Mouse (Mus musculus): Measurements from ENCODE around the gene Gm11034. TPM values are rescaled to one million over a fixed set of nuclear protein-coding genes. Genes with fewer than 3 reads are reported as not detected.

Gm11034 gene
- total RNA-seq, 2 experiments from 2014 or later, result not detected

DNA sequence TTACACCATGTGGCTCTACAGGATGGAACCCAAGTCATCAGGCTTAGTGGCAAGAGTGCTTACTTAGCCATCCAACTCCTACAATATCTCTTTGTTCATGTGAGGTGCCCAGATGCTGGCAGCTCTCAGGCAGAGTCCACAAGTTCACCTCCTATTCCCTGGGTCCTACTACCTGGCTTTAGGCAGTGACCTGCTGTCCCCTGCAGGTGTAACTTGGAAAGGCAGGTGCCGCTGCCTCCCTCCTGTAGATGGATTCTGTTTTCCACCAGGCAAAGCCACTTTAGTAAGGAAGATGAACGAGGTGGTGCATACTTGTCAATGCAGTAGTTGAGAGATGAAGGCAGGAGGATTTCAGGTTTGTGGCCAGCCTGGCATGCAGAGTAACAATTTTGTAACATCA, 1.6 kb upstream of the Gm11034 start:
- peak in 1 of 2 experiments; percentile 12 for DNase-seq
- intact Hi-C loops (cut with DNase I), result no loop called here

GRCm38 (mm10) chr8:72212751-72213150, 685 bp downstream of the Gm11034 start, which contains the start of gene Cib3:
TSS of gene Cib3 (minus strand) at chr8:72212837.
- DNase-seq, result no peak
- intact Hi-C loops (cut with DNase I), result no loop called here

GRCm38 (mm10) chr8:72211846-72212245, 1.6 kb downstream of the Gm11034 start:
- no peak for DNase-seq
- intact Hi-C loops (cut with DNase I), result no loop called here

DNA sequence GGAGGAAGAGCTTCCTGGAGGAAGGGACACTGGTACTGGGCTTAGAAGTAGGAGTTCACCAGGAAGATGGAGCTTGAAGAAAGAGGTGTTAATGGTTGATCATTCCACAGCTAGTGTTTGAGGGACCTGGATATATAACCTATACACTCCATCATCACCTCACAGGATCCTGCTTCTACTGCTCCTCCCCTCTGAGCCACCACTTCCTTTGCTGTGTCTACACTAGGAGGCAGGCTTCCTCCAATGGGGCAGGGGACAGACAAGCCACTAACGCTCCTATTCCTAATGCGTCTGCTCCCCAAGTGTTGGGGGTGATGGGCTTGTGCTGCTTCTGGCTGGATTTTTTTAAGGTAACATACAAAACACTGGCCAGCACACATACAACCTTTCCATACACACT, 2.7 kb downstream of the Gm11034 start:
- intact Hi-C loops (cut with DNase I), result no loop called here
- no peak for DNase-seq

DNA sequence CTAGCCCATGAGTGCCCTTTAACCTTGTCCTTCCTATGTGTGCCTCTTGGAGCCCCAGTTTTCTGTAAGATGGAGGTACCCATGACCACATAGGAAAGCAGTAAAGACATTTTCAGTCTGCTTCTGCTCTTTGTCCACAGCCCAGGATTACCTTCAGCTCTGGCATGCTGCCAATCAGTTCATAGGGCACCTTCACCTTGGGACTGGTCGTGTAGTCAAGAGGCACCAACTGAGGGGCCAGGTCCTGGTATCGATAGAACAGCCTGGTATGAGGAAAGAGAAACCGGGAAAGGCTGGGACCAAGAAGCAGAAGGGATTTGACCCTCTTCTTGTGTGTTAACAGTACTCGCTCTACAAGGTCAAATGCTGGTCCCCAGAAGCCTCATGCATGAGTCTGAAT, 3.2 kb downstream of the Gm11034 start:
- intact Hi-C loops (cut with DNase I), result no loop called here
- DNase-seq, result no peak

GRCm38 (mm10) chr8:72208582-72208981, 4.9 kb downstream of the Gm11034 start:
- no peak for DNase-seq
- intact Hi-C loops (cut with DNase I), result no loop called here

GRCm38 (mm10) chr8:72197997-72198396, 15.4 kb downstream of the Gm11034 start:
- intact Hi-C loops (cut with DNase I), result no loop called here
- DNase-seq, result no peak

- DNase-seq, result no peak
- intact Hi-C loops (cut with DNase I), result no loop called here
Observed at GRCm38 (mm10) chr8:72192065-72192464, 21.4 kb downstream of the Gm11034 start.

GRCm38 (mm10) chr8:72190215-72190539, 23.3 kb downstream of the Gm11034 start:
- no peak for DNase-seq
- intact Hi-C loops (cut with DNase I), result no loop called here

DNA sequence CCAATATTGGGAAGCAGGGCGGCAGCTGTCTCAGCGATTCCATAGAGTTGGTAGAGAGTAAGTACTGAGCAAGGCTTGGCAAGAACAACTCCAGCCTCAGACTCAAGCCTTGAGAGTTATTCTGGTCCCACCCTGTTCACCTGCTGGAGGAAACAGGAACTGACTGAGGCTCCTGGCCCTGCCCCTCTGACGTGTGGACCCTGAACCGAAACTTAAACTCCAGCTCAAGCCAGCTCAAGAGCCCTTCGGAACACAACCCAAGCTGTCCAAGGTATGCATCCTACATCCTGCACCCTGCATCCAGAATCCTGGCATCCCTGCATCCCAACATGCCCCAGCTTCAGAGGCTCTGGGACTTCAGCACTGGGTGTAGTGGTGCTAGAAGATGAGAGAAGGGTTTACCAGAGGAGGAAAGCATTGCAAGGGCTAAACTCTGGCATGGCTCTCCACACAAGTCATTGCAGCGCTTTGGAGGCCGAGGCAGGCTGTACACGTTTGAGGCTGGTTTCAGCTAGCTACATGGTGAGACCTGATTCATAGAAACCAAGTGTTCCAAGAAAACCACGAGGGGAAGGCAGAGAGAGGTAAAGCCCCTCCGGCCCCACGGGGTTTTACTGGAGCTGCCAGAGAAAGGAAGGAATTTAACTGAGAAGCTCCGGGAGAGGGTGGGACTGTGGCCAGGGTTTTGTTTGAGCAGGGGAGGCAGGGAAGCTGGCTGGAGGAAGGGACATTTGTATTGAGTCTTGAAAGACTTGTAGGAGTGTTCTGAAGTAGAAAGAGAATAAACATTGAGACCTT, 23.8 kb downstream of the Gm11034 start, which contains the start of gene Hsh2d:
Gene Hsh2d, plus strand, starts transcription at position 222 of the 798 bp plus-strand sequence.
- DNase-seq, result no peak
- intact Hi-C loops (cut with DNase I), result no loop called here

- intact Hi-C loops (cut with DNase I), result no loop called here
- no peak for DNase-seq
Observed at GRCm38 (mm10) chr8:72187793-72188331, 25.6 kb downstream of the Gm11034 start.

DNA sequence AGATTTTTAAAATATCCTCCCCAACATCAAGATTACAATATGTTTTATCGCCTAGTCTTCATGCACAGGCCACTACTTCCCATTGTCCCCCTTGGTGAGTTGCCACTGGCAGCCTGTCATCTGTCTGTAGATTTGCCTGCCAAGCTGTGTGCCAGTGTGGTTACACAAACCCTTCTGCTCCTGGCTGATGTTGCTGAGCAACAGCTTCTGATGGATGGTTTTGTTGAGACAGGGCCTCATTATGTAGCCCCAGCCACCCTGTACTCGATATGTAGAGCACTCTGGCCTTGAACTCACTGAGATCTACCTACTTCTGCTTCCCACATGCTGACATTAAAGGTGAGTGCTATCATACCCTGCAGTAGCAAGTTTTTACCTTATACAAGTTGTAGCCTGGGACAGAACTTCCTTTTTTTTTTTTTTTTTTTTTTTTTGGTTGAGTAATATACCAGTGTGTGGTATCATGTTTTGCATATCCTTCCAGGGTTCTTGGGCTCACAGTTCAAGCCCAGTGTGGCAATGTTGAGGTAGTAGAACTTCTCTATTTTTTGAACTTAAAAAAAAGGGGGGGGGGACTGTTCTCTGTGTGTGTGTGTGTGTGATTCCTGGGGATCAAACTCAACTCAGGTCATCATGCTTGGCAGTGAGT, 29.8 kb downstream of the Gm11034 start:
- DNase-seq, result no peak
- intact Hi-C loops (cut with DNase I), result no loop called here

- DNase-seq, result peak; percentile 78 to 88
- intact Hi-C loops (cut with DNase I), result loop anchor here (2.0 to 5.0 kb wide), 4 partner anchors 45 to 189 kb away; partner anchors contain the start of gene Ap1m1
Observed at GRCm38 (mm10) chr8:72177346-72177925, 36.0 kb downstream of the Gm11034 start.

DNA sequence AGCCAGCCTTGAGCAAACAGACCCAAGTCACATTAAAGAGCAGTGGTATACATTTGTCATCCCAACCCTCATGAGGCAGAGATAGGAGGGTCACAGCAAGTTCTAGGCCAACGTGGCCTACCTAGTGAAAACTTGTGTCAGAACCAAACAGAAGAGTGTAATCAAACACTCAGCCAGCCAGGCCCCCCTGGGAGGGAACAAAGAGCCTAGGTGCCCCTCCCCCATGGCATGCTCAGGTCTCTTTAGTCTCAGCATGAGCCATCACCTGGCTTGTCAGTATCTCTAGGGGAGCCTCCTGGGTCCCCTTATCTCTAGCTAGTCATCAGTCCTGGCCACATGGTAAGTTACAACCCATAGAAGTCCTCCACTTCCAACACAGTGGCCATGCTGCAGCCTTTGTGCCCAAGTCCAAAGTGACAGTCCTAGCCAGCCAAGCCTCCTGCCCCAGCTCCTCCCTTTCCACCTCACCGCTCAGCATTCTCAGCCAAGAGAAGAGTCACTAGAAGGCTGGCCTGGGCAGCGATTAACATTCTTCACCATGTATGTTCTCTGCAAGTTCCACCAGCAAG, 43.7 kb downstream of the Gm11034 start:
- intact Hi-C loops (cut with DNase I), result no loop called here
- no peak for DNase-seq

DNA sequence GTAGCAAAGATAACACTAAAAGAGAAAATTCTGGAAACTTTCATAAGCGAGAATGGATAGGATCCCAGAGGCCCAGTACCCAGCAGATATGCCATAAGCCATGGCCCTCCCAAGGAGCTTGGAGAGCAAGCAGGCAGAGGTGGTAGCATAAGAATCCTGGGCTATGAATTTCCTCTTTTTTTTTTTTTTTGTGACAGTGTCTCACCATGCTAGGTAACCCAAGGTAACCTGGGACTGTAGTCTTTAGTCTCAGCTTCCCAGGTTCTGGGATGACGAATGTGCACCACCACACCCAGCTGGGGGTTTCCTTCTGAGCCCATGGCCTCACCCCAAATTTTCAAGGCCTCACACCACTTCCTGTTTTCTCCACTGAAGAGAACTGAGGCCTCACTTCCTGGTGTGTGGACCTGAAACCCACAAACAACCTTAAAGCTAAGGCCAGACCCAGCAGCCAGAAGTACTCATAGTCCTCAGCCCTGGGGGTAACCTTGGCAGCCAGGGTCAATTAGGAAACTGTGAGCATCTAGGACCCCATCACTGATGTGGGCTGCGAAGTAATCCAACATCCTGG, 44.3 kb downstream of the Gm11034 start:
- intact Hi-C loops (cut with DNase I), result no loop called here
- no peak for DNase-seq

Other genes with a start within 250 kb of the Gm11034 start
- under 1 TPM; 0.38 to 0.56 TPM for gene Cyp4f18, start 204.0 kb downstream of the Gm11034 start, total RNA-seq (2021)
- not detected for gene Olfr372, start 172.4 kb downstream of the Gm11034 start, total RNA-seq (2021)
- not detected for gene Olfr373, start 130.5 kb downstream of the Gm11034 start, total RNA-seq (2021)
- not detected for gene Olfr374, start 106.6 kb downstream of the Gm11034 start, total RNA-seq (2021)
- gene Tpm4, start 78.7 kb downstream of the Gm11034 start, total RNA-seq (2021), result 100 to 1,000 TPM; 119 to 155 TPM
- 10 to 100 TPM; 28.2 to 28.6 TPM for gene Rab8a, start 52.4 kb downstream of the Gm11034 start, total RNA-seq (2021)
- gene Hsh2d, start 24.0 kb downstream of the Gm11034 start, total RNA-seq (2021), result under 1 TPM in 1 of 2 experiments, not detected in 1; 0.17 TPM
- not detected for gene Cib3, start 799 bp downstream of the Gm11034 start, total RNA-seq (2021)
- gene Fam32a, start 6.1 kb upstream of the Gm11034 start, total RNA-seq (2021), result 10 to 100 TPM; 21.4 to 24.4 TPM
- 10 to 100 TPM; 53.2 to 53.4 TPM for gene Ap1m1, start 26.4 kb upstream of the Gm11034 start, total RNA-seq (2021)
- 1 to 10 TPM; 9.7 TPM for gene Gm10282, start 91.6 kb upstream of the Gm11034 start, total RNA-seq (2021)
- 100 to 1,000 TPM; 113 to 115 TPM for gene Klf2, start 105.4 kb upstream of the Gm11034 start, total RNA-seq (2021)
- 10 to 100 TPM; 44.4 to 47.5 TPM for gene Eps15l1, start 207.8 kb upstream of the Gm11034 start, total RNA-seq (2021)
- 10 to 100 TPM in 1 of 2 experiments, 1 to 10 TPM in 1; 8.1 to 10.5 TPM for gene Calr3, start 230.2 kb upstream of the Gm11034 start, total RNA-seq (2021)
- gene 1700030K09Rik, start 230.2 kb upstream of the Gm11034 start, total RNA-seq (2021), result 1 to 10 TPM; 6.6 to 7.0 TPM

Measured in heart, postnatal 14 days (tissue).